Mouse (Mus musculus): ENCODE data around the gene Zfp68. TPM values are rescaled to one million over a fixed set of nuclear protein-coding genes. Genes with fewer than 3 reads are reported as not detected.
A peak's percentile ranks its signal among the peaks of the same experiment; 100 is the strongest.
"Not testable (repeated sequence)": the region's sequence is repeated elsewhere in the genome, so short reads cannot be mapped to it uniquely, and the experiment has no call there.

Gene Zfp68
- 10 to 100 TPM; 22.3 to 23.7 TPM for total RNA-seq (2021)
- long read RNA-seq, experiment 1, full-length matches to known transcripts: 47 of 51 reads
- long read RNA-seq, experiment 1, partial matches to known transcripts: 0 of 51 reads
- long read RNA-seq, experiment 1, other reads (novel, unspliced or antisense): 4 of 51 reads
- long read RNA-seq, experiment 2, full-length matches to known transcripts: 39 of 45 reads
- long read RNA-seq, experiment 2, partial matches to known transcripts: 1 of 45 reads
- long read RNA-seq, experiment 2, other reads (novel, unspliced or antisense): 5 of 45 reads

DNA sequence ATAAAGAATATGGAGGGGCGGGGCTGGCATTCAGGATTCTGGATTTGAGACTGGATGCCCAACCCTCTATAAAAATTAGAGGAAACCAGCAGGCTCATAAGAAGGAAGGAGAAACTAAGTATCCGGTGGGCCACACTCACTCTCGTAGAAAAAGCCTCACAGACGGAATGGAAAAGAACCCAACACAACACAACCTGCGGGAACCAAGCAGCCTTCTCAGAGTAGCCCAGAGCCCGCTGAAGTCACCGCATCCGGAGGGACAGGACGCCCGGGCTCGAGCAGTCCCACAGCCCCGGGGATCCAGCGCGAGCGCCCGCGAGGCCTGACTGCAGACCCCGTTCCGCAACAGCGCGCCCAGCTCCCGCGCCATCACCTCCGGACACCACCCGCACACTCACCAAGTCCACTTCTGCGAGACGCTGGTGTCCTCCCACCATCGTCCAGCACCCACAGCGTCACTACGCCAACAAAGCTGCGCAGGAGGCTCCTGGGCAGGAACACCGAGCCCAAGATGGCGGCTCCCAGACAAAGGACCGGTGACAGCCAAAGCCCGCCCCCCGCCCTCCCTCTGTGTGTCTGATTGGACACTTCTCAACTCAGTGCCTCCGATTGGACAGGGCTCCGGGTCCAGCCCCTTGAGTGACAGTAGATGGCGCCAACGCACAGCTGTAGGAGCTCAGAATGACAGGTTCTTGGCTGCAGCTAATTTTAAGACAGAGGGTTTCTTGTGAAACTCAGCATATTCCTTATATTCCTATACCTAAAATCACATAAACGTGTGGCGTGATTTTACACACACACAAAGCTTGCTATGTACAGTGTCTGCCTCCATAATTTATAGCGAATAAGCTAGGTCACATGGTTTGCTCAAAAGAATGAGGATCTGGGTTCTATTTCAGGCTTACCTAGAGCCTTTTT, at the start of gene Zfp68:
Gene Zfp68 (minus strand): TSS at position 551 of the 918 bp plus-strand sequence.
- DNase-seq: peak; percentile 95

DNA sequence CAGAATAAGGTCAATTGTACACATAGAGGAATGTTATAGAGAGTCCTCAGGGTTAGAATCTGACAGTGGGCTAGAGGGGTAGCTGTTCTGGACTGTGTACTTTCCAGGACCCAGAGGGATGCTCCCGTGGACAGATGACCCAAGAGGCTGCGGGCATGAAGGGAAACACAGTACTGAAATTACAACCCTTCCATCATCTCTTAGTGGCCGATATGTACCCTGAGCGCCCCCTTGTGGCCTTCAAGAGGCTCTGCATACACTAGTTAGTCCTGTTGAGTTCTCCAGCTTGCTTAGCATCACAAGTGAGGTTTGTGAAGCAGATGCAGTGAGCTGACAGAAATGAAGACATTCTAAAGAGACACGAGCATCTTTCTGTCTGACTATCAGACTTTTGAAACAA, 39.4 kb upstream of the Zfp68 start:
- DNase-seq: peak; percentile 54

DNA sequence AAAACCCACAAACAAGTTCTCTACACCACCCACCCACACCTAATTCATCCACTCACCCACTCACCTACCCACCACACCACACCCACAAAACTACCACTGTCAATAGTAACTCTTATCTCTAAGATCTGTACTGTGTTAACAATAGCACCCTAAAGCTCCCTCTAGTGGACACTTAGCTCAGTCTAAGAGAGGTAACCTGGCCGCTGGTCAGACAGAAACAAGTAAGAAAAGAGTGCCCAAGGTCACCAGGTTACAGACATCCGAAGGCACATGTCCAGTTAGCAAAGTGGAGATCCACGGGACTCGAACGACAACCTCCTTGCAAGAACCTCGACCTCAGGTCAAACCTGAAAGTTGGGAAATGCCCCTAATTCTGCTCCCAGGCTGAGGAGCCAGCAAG, 38.3 kb upstream of the Zfp68 start:
- peak; percentile 38 for DNase-seq

DNA sequence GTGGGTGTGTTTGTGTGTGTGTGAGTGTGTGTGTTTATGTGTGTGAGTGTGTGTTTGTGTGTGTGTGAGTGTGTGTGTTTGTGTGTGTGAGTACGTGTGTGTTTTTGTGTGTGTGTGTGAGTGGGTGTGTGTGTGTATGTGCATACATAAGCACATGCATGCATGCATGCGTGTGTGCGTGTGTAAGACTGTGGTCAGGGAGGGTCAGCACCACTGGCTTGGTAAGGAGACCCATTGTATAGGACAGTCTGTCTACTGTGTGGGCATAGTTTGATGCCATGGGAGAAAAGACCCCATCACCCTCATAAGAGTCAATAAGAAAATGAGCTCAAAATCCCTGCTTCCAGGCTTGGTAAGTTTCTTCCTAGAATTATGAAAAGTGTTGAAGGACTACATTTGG, 37.8 kb upstream of the Zfp68 start:
- no peak for DNase-seq

DNA sequence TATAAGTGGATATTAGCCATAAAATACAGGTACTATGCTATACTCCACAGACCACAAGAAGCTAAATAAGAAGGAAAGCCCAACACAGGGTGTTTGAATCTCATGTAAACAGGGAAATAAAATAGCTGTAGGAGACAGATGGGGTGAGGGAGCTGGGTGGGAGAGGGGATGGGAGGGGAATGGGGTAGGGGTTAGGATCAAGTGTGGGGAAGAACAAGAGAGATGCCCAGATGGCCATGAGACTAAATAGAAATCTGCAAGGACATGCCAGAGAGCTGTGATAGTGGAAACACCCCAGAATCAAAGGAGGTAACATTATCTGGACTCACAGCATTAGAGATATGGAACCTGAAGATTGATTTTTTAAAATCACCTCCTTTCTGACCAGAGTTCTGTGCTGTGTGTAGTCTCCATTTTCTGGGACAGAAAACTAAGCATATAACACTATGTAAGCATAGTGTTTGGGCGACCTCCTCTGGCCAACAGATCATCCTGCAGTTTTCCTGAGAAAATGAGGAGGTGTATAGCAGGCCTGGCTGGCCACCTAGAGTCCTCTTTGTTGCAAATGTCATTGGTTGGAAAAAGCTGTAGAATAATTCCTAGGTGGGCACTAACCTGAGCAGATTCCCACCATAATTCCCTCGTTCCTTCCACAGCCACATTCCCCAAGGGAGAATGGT, 37.1 kb upstream of the Zfp68 start:
- peak; percentile 59 for DNase-seq

DNA sequence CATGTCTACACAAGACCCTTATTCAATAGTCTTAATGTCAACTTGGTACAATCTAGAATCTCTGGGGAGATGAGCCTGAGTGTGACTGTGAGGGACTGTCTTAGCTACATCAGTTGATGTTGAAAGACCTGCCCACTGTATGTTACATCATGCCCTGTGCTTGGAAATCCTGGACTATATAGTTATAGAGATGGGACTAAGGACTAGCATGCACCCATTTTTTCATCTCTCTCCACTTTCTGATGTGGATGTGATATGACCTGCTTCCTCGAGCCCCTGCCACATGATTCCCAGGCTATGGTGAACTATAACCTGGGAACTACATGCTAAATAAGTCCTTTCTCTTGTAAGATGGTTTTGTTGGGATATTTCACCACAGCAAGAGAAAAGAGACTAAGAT, 33.4 kb upstream of the Zfp68 start:
- no peak for DNase-seq

DNA sequence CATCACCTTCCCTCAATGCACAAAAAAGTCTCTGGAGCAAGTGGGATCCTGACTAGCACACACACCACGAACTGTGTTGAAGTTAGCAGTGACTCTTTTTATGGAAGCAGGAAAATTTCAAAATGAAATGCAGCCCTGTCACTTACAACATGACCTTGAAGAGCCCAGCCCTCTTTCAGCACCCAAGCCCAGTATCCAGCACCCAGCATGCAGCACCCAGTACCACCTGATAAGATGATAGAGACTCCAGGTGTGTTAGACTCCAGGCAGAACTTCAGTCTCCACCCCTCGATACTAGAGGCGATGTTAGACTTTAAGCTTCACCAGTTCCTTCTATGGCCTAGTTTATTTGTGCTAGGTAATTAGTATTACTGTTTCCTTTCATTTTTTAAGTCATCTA, 22.2 kb upstream of the Zfp68 start:
- no peak for DNase-seq

DNA sequence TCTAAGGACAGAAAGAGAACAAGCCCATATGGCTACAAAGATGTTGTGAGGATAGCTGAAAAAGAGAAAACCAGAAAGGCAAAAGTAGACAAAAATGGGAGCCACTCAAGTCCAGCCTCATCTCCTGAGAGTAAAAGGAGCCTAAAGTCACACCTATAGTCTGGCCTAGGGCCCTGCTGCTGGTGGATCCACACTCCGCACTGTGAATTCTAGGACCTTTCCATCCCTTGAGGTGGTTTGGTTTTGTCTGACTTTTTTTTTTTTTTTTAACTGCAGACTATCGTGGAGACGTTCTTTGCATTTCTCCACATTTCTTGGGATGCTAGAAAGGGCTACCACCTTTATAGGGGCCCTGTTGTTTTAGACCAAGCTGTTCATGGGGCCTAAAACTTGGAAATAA, 21.5 kb upstream of the Zfp68 start:
- DNase-seq: no peak

DNA sequence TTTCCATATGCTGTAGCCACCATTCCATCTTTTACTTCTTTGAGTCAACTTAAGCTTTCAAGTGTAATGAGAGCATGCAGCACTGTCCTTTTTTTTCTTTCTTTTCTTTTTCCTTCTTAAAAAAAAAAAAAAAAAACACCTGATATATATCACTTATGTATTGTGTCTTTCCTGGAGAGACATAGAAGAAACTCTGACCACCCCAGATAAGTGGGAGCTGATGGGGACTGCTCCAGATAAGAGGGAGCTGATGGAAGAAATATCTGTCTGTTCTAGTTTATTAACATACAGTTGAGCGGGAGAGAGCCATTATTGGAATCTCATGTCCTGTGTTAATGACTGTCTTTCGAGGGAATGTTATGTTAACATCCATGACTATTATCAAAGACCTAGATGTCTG, 16.9 kb upstream of the Zfp68 start:
- DNase-seq: no peak

DNA sequence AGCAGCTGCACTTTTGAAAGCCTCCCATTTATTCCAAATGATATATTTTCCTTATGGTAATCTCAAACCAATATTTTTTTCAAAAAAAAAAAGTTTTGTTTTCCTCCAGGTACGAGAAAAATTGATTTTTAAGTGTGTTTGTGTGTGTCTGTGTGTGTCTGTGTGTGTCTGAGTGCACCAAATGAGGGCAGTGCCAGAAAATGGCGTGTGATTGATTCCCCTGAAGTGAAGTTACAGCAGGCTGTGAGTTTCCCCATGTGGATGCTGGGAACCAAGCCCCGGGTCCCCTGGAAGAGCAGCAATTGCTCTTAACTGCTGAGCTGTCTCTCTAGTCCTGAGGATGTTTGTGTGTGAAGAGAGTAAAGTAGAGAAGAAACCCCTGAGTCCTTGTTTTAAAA, 3.9 kb upstream of the Zfp68 start:
- DNase-seq: no peak

DNA sequence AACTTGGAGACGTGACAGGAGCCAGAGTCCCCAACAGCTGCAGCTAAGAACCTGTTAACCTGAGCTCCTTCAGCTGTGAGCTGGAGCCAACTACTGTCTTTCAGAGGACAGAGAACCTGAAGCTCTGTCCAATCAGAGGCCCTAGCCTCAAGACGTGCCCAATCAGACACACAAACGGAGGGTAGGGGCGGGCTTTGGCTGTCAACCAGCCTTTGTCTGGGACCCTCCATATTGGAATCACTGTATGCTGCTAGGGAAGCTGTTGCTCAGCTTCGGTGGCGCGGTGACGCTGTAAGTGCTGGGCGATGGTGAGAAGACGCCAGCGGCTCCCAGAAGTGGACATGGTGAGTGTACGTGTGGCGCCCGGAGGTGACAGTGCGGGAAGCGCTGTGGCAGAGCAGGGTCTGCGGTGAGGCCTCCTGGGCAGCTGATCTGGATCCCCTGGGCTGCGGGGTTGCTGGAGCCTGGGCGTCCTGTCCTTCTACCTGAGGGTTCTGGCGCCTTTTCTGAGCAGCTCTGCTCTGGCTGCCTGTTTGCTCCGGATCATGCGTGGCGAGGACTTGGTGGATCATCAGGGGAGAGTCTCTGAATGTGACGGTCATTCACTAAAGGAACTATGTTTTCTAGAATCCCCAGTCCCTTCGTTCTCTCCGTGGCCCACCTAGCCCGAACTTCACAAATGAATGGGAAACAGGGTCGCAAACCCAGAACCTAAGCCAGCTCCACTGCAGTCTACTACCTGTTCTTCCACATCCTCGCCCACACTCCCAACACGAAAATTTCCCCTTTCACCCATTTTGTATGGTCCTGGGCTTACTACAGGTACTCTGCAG, 3.3 kb upstream of the Zfp68 start, which contains the start of gene A430033K04Rik:
Gene A430033K04Rik (plus strand): TSS at position 215 of the 833 bp plus-strand sequence.
- DNase-seq: peak; percentile 96

DNA sequence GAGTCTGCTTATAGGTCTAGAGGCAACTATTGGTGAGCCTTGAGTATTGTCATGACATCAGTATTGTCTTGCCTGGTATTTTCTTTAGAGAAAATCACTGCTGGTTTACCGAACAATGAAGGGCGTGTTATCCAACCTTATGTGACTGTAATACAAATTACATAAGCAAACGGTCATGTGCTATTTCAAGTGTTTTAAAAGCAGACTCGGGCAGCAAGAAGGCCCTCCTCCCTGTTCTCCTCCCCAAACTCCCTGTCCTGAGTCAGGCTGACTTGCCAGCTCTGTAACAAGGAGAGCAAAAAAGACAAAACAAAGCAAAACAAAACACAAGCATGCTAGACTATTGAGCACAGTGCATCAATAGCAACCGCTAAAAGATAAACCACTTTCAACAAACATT, 1.3 kb upstream of the Zfp68 start:
- DNase-seq: no peak

DNA sequence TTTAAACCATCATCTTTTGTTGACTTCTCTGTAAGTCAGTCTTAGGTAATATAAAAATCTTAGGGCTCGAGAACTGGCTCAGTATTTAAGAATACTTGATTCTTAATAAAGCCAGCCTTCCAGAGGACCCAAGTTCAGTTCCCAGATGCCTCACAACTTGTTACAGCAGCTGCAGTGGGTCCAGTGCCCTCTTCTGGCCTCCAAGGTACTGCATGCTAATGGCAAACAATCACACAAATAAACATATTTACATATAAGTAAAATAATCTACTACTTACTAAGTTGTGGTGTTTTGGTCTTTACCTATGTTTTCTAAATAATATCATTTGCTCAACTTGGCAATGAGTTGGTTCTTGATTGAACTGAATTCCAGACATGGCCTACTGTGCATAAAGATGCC, 1.2 kb downstream of the Zfp68 start:
- DNase-seq: no peak

DNA sequence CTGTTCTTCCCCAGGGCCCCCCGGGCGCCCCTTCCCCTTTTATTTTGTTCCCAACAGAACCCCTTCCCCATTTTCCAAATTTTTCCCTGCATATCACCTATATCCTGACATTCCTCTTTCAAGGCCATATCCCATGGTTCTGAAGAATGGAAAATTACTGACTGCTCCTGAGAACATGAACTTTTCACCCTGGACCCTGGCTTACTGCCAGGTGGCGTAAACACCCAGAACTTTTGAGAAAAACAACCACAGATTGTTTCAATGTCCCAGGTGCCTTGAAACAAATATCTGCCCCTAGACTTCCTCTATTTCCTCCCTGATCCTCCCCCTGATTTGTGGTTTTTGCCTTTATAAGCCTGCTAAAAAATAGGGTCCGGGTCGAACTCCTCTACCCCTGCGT, 32.2 kb downstream of the Zfp68 start:
- peak; percentile 15 for DNase-seq

DNA sequence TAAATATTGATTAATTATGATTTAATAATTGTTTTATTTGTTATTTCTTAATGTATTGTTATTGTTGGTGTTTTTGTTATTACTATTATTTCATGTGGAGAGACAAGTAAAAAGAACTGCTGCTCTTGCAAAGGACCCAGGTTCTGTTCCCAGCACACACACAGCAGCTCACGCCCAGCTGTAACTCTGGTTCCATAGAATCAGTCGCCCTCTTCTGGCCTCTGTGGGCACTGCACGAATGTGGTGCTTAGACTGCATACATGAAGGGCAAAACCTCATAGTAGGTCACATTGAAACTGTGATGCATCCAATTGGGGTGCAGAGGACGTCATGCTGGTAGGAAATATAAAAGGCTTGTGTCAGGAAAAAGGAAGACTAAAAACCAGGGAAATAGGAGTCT, 47.9 kb downstream of the Zfp68 start:
- peak; percentile 9 for DNase-seq

DNA sequence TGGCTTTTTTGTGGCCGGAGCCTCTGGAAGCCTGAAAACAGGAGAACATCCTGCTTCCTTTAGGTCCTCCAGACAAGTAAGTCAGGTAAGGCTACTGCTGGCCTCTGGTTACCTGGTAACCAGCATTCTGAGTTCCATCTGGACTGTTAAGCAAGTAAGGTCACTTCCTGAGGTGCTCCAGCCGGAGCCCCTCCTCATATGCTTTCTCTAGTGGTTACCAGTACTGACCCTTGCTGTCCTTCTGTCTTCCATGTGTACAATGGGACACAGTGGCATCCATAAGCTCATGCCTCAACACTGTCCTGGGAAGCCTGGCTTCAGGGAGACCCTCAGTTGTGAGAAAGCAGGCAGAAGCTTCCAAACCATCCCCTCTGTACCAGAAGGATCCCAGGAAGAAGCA, 54.9 kb downstream of the Zfp68 start, which contains the start of gene 1700123K08Rik:
Gene 1700123K08Rik (minus strand): TSS at position 101 of the 400 bp plus-strand sequence.
- not testable (repeated sequence) for DNase-seq

Small RNA genes lying within 50 kb of the gene (microRNA-seq; reads per million reads assigned to microRNA genes)
- gene Gm24082: not detected

Other genes starting within 250 kb of the Zfp68 start
- 10 to 100 TPM in 1 of 2 experiments, 1 to 10 TPM in 1; 8.6 to 13.2 TPM for gene Zfp157, start 178.3 kb downstream of the Zfp68 start, total RNA-seq (2021)
- gene 1700123K08Rik, start 55.0 kb downstream of the Zfp68 start, total RNA-seq (2021): not detected
- gene A430033K04Rik, start 3.1 kb upstream of the Zfp68 start, total RNA-seq (2021): 1 to 10 TPM; 5.2 to 7.8 TPM
- gene Fam20c, start 134.8 kb upstream of the Zfp68 start, total RNA-seq (2021): 10 to 100 TPM; 17.1 to 19.7 TPM
- gene Gm5294, start 200.3 kb upstream of the Zfp68 start, total RNA-seq (2021): not detected